Comparison of ENCODE assay signal across 8 mouse cellular contexts in genomic region chr4:143027292-143027691, GRCm38 (mm10).
A peak's percentile ranks its signal among the peaks of the same experiment; 100 is the strongest.
DNase-seq lines count a peak whose midpoint lies in the region; ATAC-seq lines count a peak whose summit lies in the region.

No protein-coding gene starts in this region.

- no peak overlapping the region for H3K4me3 ChIP-seq in forebrain, embryonic 13.5 days
- H3K4me3 ChIP-seq in midbrain, embryonic 10.5 days, result no peak overlapping the region

- WGBS in forebrain, embryonic 13.5 days, result 7% methylated on average over 5 of the region's 5 CpGs
- WGBS in midbrain, embryonic 10.5 days, result 16% methylated on average over 5 of the region's 5 CpGs

- peak; percentile 28 for DNase-seq in cerebellum, adult 11 months
- peak; percentile 4 for DNase-seq in c-Kit-positive CD71-positive TER-119-positive erythroid progenitor cells, embryonic 14.5 days (ENCODE audit: low spot score)
- DNase-seq in hindlimb bud, embryonic 11.5 days (ENCODE audit: extremely low spot score, low read depth, low spot score), result peak; percentile 42
- peak; percentile 58 to 69 for DNase-seq in left cerebral cortex, adult 18-20 months (ENCODE audit: low spot score in 2 of 2)
- DNase-seq in midbrain, embryonic 10.5 days (ENCODE audit: low spot score), result peak; percentile 66
- peak; percentile 48 to 60 for DNase-seq in right cerebral cortex, postnatal 36 days (ENCODE audit: low spot score in 2 of 2)

- no peak overlapping the region for H3K9ac ChIP-seq in forebrain, embryonic 13.5 days

- H3K27me3 ChIP-seq in forebrain, embryonic 13.5 days, result no peaks in the 10 kb centered on the region
- no peaks in the 10 kb centered on the region for H3K27me3 ChIP-seq in midbrain, embryonic 10.5 days (ENCODE audit: low read depth, poor library complexity, severe bottlenecking)

- no peak; the same call in 1 of the 2 replicates for ATAC-seq in cerebellum, adult (ENCODE audit: insufficient number of reproducible peaks, low FRiP score, low TSS enrichment)
- peak; percentile 71 for ATAC-seq in forebrain, embryonic 13.5 days

- no peak overlapping the region for H3K27ac ChIP-seq in forebrain, embryonic 13.5 days
- H3K27ac ChIP-seq in midbrain, embryonic 10.5 days (replicated peaks), result no peak overlapping the region

- no peaks in the 10 kb centered on the region; the same call in 1 of the 2 replicates for H3K9me3 ChIP-seq in forebrain, embryonic 13.5 days (replicated peaks)
- H3K9me3 ChIP-seq in midbrain, embryonic 10.5 days (replicated peaks), result peaks cover 7% of the 10 kb centered on the region

- H3K4me1 ChIP-seq in forebrain, embryonic 13.5 days, result no peaks in the 10 kb centered on the region
- H3K4me1 ChIP-seq in midbrain, embryonic 10.5 days, result no peaks in the 10 kb centered on the region

- H3K36me3 ChIP-seq in forebrain, embryonic 13.5 days (ENCODE audit: poor library complexity, severe bottlenecking), result no peaks in the 10 kb centered on the region
- no peaks in the 10 kb centered on the region for H3K36me3 ChIP-seq in midbrain, embryonic 10.5 days

- no peak overlapping the region for H3K4me2 ChIP-seq in forebrain, embryonic 13.5 days

Comparison
In these comparisons a context has a peak if more than half of its experiments do, and no peak if none do; other contexts are left out.
1. DNase-seq: peak in every context shown above with its lines; median percentile 66 in midbrain, embryonic 10.5 days; 64 in left cerebral cortex, adult 18-20 months; 54 in right cerebral cortex, postnatal 36 days; 42 in hindlimb bud, embryonic 11.5 days; 28 in cerebellum, adult 11 months; 4 in c-Kit-positive CD71-positive TER-119-positive erythroid progenitor cells, embryonic 14.5 days.